Mouse (Mus musculus) spleen, embryonic (tissue): ENCODE results near the gene Usp12.
"Not testable (repeated sequence)": the region's sequence is repeated elsewhere in the genome, so short reads cannot be mapped to it uniquely, and the experiment has no call there.

Source experiments
- CTCF ChIA-PET: fragments of 350-600 bp; sonication (Branson Sonifier 250); formaldehyde crosslinking; loops from one replicate; lab custom pipeline; 2022; lab: Charles Lee

Gene Usp12

GRCm38 (mm10) chr5:146750958-146751357 is 43.8 kb downstream of the Usp12 start:
- CTCF ChIA-PET: interaction anchor here (0.6 kb wide), 1 partner anchor 1744 kb away, joined by 3 read pairs; no protein-coding TSS in a partner anchor

DNA sequence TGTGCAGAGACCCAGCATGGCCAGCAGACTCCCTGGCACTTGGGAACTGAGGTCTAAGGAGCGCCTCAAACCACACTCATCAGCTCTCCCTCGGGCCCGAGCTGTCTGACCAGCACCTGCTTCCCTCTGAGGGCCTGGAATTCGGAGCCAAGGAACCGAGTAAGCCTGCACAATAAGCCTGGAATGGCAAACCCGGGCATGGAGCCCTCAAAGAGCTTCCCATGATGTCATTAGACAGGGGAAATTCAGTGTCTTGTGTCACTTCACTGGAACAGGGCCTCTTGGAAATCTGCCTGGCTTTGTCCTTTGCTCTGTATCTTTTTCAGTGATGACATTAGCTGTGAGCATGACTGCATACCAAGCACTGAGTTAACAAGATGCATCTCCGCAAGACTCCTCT is 44.5 kb downstream of the Usp12 start:
- CTCF ChIA-PET: no interaction called here

DNA sequence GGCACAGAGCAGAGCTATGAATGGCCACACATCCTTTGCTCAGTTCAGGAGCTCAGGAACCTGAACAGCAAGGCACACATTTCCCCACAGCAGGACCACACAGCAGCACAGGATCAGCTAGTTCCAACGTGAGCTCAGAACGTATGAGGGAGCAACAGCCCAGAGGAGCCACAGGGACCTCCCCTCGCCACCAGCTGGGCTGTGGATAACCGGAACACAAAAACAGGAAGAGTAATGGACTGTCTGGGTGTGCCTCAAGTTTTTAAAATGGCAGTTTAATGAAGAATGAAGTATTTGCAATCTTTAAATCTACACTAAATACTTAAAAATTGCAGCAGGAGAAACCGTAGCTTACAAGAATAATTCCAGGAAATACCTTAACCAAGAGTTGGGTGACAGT is 44.9 kb downstream of the Usp12 start:
- CTCF ChIA-PET: no interaction called here

DNA sequence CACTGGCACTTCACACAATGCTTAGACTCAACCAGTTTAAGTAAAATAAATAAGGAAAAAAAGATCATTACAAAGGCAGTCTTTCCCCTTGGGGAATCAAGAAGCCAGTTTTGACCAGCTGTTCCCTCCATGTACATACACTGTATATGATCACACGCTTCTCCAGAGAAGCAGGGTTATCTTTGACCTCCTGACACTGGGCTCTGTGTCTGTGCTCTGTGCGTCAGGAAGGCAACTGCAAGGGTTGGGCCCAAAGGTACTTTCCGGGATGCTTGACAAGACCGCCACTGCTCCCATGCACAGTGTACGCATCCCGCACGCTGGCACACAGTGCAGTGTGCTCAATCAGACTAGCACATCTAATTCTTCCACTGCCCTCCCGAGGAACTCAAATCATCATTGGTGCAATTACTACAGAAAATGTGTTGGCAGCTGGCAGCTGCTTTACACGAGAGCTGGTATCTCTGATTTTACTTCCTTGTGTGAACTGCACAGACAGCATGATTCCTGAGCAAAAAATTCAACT is 57.8 kb downstream of the Usp12 start:
- CTCF ChIA-PET: no interaction called here

DNA sequence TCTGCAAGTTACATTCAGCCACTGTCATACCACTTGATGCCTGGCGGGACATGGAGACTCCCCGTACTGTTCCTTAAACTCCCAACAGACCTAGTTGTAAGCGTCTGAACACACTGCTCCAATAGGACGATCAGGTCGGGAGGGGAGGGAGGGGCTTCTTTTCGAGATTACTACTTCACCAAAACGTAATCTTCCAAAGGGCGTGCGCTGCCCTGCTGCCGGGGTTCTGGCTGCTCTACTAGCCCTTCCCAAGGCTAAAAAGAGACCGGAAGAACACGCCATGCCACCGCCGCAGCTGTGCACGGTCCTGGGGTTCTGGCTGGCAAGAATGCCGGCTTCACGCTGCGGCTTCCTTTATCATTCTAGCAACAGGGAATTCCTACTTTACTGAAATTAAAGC is 58.5 kb downstream of the Usp12 start:
- CTCF ChIA-PET: no interaction called here

- CTCF ChIA-PET: not testable (repeated sequence)
Observed at GRCm38 (mm10) chr5:146735054-146735453, 59.8 kb downstream of the Usp12 start.

- CTCF ChIA-PET: interaction anchor here (1.2 kb wide), 1 partner anchor 732 kb away, joined by 19 read pairs; no protein-coding TSS in a partner anchor
Observed at GRCm38 (mm10) chr5:146733888-146734640, 60.7 kb downstream of the Usp12 start.

DNA sequence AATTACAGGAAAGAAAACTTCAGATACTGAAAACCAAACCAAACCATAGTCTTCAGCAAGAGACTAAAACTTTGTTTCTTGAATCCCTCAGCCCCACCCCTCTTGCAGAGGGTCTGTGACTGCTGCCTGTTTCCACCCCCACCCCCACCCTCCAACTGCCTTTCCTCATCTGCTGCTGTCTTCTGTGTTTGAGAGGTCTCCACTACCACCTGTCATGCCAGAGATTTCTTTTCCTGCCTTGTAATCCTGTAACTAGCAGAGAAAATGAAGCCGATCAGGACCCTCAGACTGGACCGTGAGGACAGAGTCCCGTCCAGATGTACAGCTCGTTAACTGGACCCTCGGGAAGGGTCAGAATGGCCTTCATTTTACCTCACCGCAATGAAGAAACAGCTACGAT is 61.4 kb downstream of the Usp12 start:
- CTCF ChIA-PET: interaction anchor here (0.6 to 1.2 kb wide), 2 partner anchors 597 to 732 kb away, joined by 11 to 19 read pairs; no protein-coding TSS in a partner anchor

DNA sequence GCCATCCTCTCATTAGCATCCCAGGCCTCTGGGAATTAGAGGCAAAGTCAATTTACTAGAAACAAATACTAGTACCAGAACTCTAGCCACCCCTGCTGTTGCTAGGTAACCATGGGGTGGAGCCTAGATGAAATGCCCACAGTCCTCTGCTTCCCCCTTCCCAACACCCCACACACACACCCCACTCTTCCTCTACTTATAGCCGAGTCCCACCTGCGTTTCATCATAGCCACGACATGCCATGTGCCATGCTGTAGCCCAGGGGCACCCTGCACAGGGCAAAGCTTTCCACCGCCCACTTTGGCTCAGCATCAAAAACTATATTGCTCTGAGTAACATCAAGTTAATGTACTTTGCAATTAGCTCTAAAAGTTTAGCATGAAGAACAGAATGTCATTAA is 67.8 kb downstream of the Usp12 start:
- CTCF ChIA-PET: interaction anchor here (0.7 kb wide), 1 partner anchor 27 kb away, joined by 5 read pairs; no protein-coding TSS in a partner anchor

GRCm38 (mm10) chr5:146724956-146725355 is 69.8 kb downstream of the Usp12 start:
- CTCF ChIA-PET: interaction anchor here (0.5 to 0.8 kb wide), 2 partner anchors 18 to 905 kb away, joined by 3 to 11 read pairs; no protein-coding TSS in a partner anchor

- CTCF ChIA-PET: interaction anchor here (0.5 kb wide), 1 partner anchor 90 kb away, joined by 4 read pairs; no protein-coding TSS in a partner anchor
Observed at GRCm38 (mm10) chr5:146723452-146723851, 71.4 kb downstream of the Usp12 start.

- CTCF ChIA-PET: no interaction called here
Observed at GRCm38 (mm10) chr5:146722226-146722625, 72.6 kb downstream of the Usp12 start.

- CTCF ChIA-PET: interaction anchor here (1.0 kb wide), 1 partner anchor 1173 kb away, joined by 3 read pairs; no protein-coding TSS in a partner anchor
Observed at GRCm38 (mm10) chr5:146719584-146720356, 75.0 kb downstream of the Usp12 start.

DNA sequence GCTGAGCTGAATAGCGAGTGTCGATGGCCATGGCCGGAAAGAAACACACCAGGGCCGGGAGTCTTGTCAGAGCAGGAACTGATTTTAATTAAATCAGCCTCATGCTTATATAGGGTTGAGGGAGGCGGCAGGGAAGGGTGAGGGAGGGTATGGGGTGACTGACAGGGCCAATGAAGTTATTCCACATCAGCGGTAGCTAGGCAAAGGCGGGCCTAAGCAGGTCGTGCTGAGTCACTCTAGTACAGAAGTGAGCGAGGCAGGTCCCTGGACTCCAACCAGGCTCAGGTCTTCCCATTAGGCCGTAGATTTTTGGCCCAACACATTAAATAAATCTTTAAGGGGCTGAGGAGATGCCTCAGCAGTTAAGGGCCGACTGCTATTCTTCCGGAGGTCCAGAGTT is 81.0 kb downstream of the Usp12 start:
- CTCF ChIA-PET: interaction anchor here (0.5 kb wide), 1 partner anchor 997 kb away, joined by 4 read pairs; no protein-coding TSS in a partner anchor

DNA sequence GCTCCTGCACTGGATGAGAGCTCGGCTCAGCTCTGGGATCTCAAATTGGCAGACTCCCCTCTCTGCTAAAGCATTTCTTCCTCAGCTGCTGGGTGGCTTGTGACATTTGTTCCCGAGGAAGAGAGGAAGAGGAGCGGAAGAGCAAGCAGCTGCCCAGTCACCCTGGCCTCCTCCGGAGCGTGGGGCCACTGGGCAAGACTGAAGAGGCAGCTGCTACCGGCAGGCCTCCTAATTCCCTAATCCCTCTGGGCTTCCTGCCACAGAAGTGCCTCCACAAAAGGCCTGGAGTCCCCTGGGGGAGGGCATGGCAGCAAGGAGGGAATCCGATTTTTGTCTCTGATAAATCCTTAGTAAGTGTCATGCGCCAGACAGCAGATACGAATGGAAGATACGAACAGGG is 81.7 kb downstream of the Usp12 start:
- CTCF ChIA-PET: interaction anchor here (0.5 to 0.6 kb wide), 2 partner anchors 539 to 998 kb away, joined by 4 read pairs; no protein-coding TSS in a partner anchor

DNA sequence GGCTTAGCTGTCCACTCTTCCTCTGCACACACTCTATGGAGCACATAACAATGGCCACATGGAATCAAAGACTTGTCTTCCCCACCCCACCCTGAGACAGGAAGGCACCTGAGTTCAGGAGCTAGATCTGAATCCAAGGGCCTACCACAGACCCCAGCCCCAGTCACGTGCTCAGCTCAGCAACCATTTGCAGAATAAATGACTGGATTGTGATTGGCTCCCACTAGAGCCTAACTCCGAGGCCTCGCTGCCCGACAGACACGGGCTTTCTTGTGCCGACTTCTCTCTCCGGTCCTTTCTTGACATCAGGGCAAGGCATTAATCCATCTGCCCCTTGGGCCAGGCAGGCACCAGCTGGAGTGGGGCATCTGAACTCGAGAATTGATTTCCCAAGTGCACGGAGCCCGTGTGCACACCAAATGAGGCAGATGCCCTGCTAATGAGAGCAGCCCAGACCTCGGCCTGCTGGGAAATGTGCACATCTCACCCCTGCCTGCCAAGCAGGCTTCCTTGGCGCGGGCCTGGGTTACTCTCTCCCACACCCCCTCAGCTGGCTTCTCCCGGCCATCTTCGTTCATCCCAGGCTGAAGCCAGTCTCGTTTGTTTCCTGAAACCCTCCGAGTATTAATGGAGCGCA is 82.4 kb downstream of the Usp12 start:
- CTCF ChIA-PET: interaction anchor here (1.0 kb wide), 1 partner anchor 338 kb away, joined by 5 read pairs; no protein-coding TSS in a partner anchor

DNA sequence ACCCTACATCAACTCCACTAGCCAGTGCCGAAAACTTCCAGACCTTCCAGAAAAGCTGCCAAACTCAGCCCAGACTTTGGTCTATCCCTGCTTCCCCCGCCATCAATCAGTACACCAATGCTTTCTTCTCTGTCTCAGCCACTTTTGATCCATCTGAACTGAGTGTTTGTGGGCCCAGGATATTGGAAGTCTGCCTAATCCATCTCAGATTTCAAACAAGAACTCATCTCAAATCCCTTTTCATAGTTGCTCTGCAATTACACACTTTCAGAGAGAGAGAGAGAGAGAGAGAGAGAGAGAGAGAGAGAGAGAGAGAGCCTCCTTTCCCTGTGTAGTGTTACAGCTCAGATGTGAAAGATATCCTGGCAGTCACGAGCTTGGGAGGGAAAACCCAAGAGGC is 85.4 kb downstream of the Usp12 start:
- CTCF ChIA-PET: no interaction called here

GRCm38 (mm10) chr5:146705815-146706408 is 88.9 kb downstream of the Usp12 start:
- CTCF ChIA-PET: interaction anchor here (0.6 to 2.8 kb wide), 9 partner anchors 19 to 602 kb away, joined by 3 to 32 read pairs (median 4); no protein-coding TSS in a partner anchor

DNA sequence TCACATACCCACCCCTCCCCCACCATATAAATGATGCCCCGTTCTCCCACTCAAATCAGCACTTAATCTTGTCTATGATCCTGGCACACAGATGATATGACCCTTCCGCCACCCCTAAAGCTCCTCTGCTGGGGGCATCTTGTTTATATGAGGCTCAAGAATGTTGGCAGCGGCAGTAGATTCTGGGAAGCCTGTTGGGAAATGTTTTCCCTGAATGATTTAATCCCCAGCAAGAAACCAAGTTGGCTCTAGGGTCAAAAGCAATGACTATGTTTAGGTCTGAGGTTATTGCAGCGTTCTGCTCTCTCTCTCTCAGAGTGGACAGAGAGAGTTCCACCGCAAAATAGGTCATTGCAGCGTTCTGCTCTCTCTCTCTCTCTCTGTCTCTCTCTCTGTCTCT is 89.4 kb downstream of the Usp12 start:
- CTCF ChIA-PET: interaction anchor here (0.6 to 2.8 kb wide), 4 partner anchors 33 to 603 kb away, joined by 3 to 32 read pairs (median 4); no protein-coding TSS in a partner anchor

DNA sequence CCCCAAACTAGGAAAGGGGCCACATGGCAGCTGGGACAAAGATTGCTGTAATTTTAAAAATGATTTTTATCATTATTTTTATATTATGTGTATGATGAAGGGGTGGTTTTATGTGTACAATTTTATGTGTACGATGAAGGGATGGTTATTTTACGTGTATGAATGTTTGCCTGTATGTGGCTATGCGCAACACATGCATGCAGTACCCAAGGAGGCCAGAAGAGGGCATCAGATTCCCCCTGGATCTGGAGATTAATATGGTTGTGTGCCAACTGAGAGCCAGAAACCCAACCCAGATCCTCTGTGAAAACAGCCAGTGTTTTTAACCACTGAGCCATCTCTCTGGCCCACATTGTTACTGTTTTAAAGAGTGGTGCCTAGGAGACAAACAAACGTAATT is 90.6 kb downstream of the Usp12 start:
- CTCF ChIA-PET: interaction anchor here (0.6 to 1.4 kb wide), 2 partner anchors 169 to 200 kb away, joined by 5 to 6 read pairs; no protein-coding TSS in a partner anchor
